Mouse (Mus musculus) midbrain, embryonic 15.5 days (tissue): ENCODE measurements around the gene Hist1h3c. TPM values are rescaled to one million over a fixed set of nuclear protein-coding genes. Genes with fewer than 3 reads are reported as not detected.
"Not testable (repeated sequence)": the region's sequence is repeated elsewhere in the genome, so short reads cannot be mapped to it uniquely, and the experiment has no call there.

ENCODE experiments used
- ATAC-seq: fragments of 200-750 bp; cut with Nextera tagmentation; replicated peaks from 2 replicates; pipeline ENCODE4 v1.8.0; 2017; ENCODE audit warnings: moderate TSS enrichment
- H3K27ac ChIP-seq: fragments of 300-500 bp; sonication (generic); 2 replicates; pipeline ENCODE4 v1.5.1; 2015; ENCODE audit warnings: mild to moderate bottlenecking, inconsistent platforms
- H3K27me3 ChIP-seq: fragments of 300-500 bp; sonication (generic); replicated peaks from 2 replicates; pipeline ENCODE4 v1.6.1; 2015; ENCODE audit warnings: inconsistent platforms
- H3K36me3 ChIP-seq: fragments of 300-500 bp; sonication (generic); replicated peaks from 2 replicates; pipeline ENCODE4 v1.6.1; 2015; ENCODE audit warnings: inconsistent platforms
- H3K4me1 ChIP-seq: fragments of 300-500 bp; sonication (generic); 2 replicates; pipeline ENCODE4 v1.6.1; 2015; ENCODE audit warnings: inconsistent platforms
- H3K4me2 ChIP-seq: fragments of 300-500 bp; sonication (generic); 2 replicates; pipeline ENCODE4 v1.6.1; 2015; ENCODE audit warnings: inconsistent platforms, mild to moderate bottlenecking, moderate library complexity
- H3K4me3 ChIP-seq: fragments of 300-500 bp; sonication (generic); 2 replicates; pipeline ENCODE4 v1.5.1; 2015; ENCODE audit warnings: mild to moderate bottlenecking, inconsistent platforms
- H3K9ac ChIP-seq: fragments of 300-500 bp; sonication (generic); 2 replicates; pipeline ENCODE4 v1.6.1; 2015; ENCODE audit warnings: mild to moderate bottlenecking, inconsistent platforms
- H3K9me3 ChIP-seq: fragments of 300-500 bp; sonication (generic); 2 replicates; pipeline ENCODE4 v1.6.1; 2016; ENCODE audit warnings: inconsistent platforms
- WGBS: fragments of 180-500 bp; shearing (Covaris S2); methylation state at CpG from one replicate; pipeline ENCODE4 v1.1.7; 2015; ENCODE audit warnings: mixed read lengths; 5-methylcytosine and 5-hydroxymethylcytosine counted together
- polyA plus RNA-seq: library from polyadenylated mRNA; unstranded; fragments of >200 nt; fragmentation: Nextera tagmentation; extraction: Ambion mirVana; gene quantifications from 2 replicates; pipeline ENCODE4 v1.2.1, GENCODE M21; 2015

Hist1h3c gene
- polyA plus RNA-seq, 1 experiment from 2014 or later: 1.4 TPM

GRCm38 (mm10) chr13:23763242-23763585 lies 17.8 kb upstream of the Hist1h3c start:
- under 1% methylated on average over 10 of the region's 10 CpGs for WGBS
- Histone ChIP-seq H3K9me3 (no peaks in the 10 kb centered on the region), H3K9ac (peak overlapping the region; percentile 67; the same call in 1 of the 2 replicates), H3K27ac (peak overlapping the region; percentile 87), H3K4me2 (peak overlapping the region; percentile 94), H3K27me3 (no peaks in the 10 kb centered on the region), H3K36me3 (no peaks in the 10 kb centered on the region), H3K4me1 (peaks cover 33% of the 10 kb centered on the region), H3K4me3 (peak overlapping the region; percentile 65)
- ATAC-seq: no peak

GRCm38 (mm10) chr13:23761871-23762821 lies 16.7 kb upstream of the Hist1h3c start, which contains the start of gene Hist1h3a:
Gene Hist1h3a, minus strand, starts transcription at chr13:23762386.
- peak within 1 kb of the TSS; percentile 65 for H3K4me3 ChIP-seq
- not testable (repeated sequence) for H3K27me3 ChIP-seq, H3K36me3 ChIP-seq, H3K9me3 ChIP-seq
- H3K27ac ChIP-seq: peak within 1 kb of the TSS; percentile 87
- under 1% methylated on average over 29 of the region's 52 CpGs for WGBS
- H3K9ac ChIP-seq: peak within 1 kb of the TSS; percentile 29; the same call in 1 of the 2 replicates
- ATAC-seq: peak; percentile 65
- H3K4me2 ChIP-seq: peak within 1 kb of the TSS; percentile 94
- H3K4me1 ChIP-seq: peaks cover 38% of the 10 kb centered on the region

GRCm38 (mm10) chr13:23760972-23761864 lies 15.8 kb upstream of the Hist1h3c start, which contains the start of gene Hist1h4a:
Gene Hist1h4a, minus strand, starts transcription at chr13:23761230.
- peak within 1 kb of the TSS; percentile 94 for H3K4me2 ChIP-seq
- H3K4me1 ChIP-seq: peaks cover 39% of the 10 kb centered on the region
- peak within 1 kb of the TSS; percentile 87 for H3K27ac ChIP-seq
- no peaks in the 10 kb centered on the region for H3K36me3 ChIP-seq
- peak within 1 kb of the TSS; percentile 65 for H3K4me3 ChIP-seq
- ATAC-seq: peak; percentile 81
- peak within 1 kb of the TSS; percentile 44 for H3K9ac ChIP-seq
- under 1% methylated on average over 67 of the region's 72 CpGs for WGBS
- H3K9me3 ChIP-seq: no peaks in the 10 kb centered on the region
- H3K27me3 ChIP-seq: no peaks in the 10 kb centered on the region

GRCm38 (mm10) chr13:23760240-23760971 lies 15.0 kb upstream of the Hist1h3c start:
- peak overlapping the region; percentile 65 for H3K4me3 ChIP-seq
- no peaks in the 10 kb centered on the region for H3K27me3 ChIP-seq
- H3K4me1 ChIP-seq: peaks cover 40% of the 10 kb centered on the region
- H3K9me3 ChIP-seq: no peaks in the 10 kb centered on the region
- H3K27ac ChIP-seq: peak overlapping the region; percentile 87
- peak overlapping the region; percentile 94 for H3K4me2 ChIP-seq
- WGBS: 2% methylated on average over 23 of the region's 27 CpGs
- peak; percentile 51 for ATAC-seq
- H3K9ac ChIP-seq: peak overlapping the region; percentile 44
- H3K36me3 ChIP-seq: no peaks in the 10 kb centered on the region

- no peak overlapping the region for H3K9ac ChIP-seq
- peak overlapping the region; percentile 87; the same call in 1 of the 2 replicates for H3K27ac ChIP-seq
- WGBS: 85% methylated on average over 1 of the region's 1 CpGs
- H3K4me1 ChIP-seq: peaks cover 40% of the 10 kb centered on the region
- H3K4me2 ChIP-seq: peak overlapping the region; percentile 94
- ATAC-seq: no peak
- no peaks in the 10 kb centered on the region for H3K36me3 ChIP-seq
- no peaks in the 10 kb centered on the region for H3K27me3 ChIP-seq
- no peaks in the 10 kb centered on the region for H3K9me3 ChIP-seq
- H3K4me3 ChIP-seq: peak overlapping the region; percentile 65; the same call in 1 of the 2 replicates
Measured at GRCm38 (mm10) chr13:23759916-23760239, 14.5 kb upstream of the Hist1h3c start.

GRCm38 (mm10) chr13:23759251-23759771 lies 13.9 kb upstream of the Hist1h3c start:
- H3K9me3 ChIP-seq: no peaks in the 10 kb centered on the region
- no peaks in the 10 kb centered on the region for H3K27me3 ChIP-seq
- H3K4me1 ChIP-seq: peaks cover 38% of the 10 kb centered on the region
- no peak overlapping the region for H3K9ac ChIP-seq
- no peak for ATAC-seq
- no peak overlapping the region for H3K4me2 ChIP-seq
- no peak overlapping the region for H3K27ac ChIP-seq
- no peak overlapping the region for H3K4me3 ChIP-seq
- 87% methylated on average over 3 of the region's 3 CpGs for WGBS
- no peaks in the 10 kb centered on the region for H3K36me3 ChIP-seq

GRCm38 (mm10) chr13:23757921-23758320 lies 12.5 kb upstream of the Hist1h3c start:
- Histone ChIP-seq H3K36me3 (no peaks in the 10 kb centered on the region), H3K4me3 (no peak overlapping the region), H3K9ac (no peak overlapping the region), H3K4me1 (peaks cover 28% of the 10 kb centered on the region), H3K27ac (no peak overlapping the region), H3K9me3 (no peaks in the 10 kb centered on the region), H3K4me2 (no peak overlapping the region), H3K27me3 (no peaks in the 10 kb centered on the region)
- no peak for ATAC-seq
- 49% methylated on average over 3 of the region's 3 CpGs for WGBS

- Histone ChIP-seq H3K4me1 (peaks cover 25% of the 10 kb centered on the region), H3K27ac (peak overlapping the region; percentile 82), H3K4me2 (peak overlapping the region; percentile 63), H3K36me3 (no peaks in the 10 kb centered on the region), H3K9me3 (no peaks in the 10 kb centered on the region), H3K9ac (peak overlapping the region; percentile 40; the same call in 1 of the 2 replicates), H3K27me3 (no peaks in the 10 kb centered on the region), H3K4me3 (peak overlapping the region; percentile 38)
- under 1% methylated on average over 20 of the region's 23 CpGs for WGBS
- peak; percentile 22 for ATAC-seq
Measured at GRCm38 (mm10) chr13:23757211-23757773, 11.9 kb upstream of the Hist1h3c start.

- Histone ChIP-seq H3K4me1 (peaks cover 24% of the 10 kb centered on the region), H3K9ac (peak within 1 kb of the TSS; percentile 40; the same call in 1 of the 2 replicates), H3K9me3 (no peaks in the 10 kb centered on the region), H3K4me3 (peak within 1 kb of the TSS; percentile 38), H3K4me2 (peak within 1 kb of the TSS; percentile 63), H3K27me3 (no peaks in the 10 kb centered on the region), H3K36me3 (no peaks in the 10 kb centered on the region), H3K27ac (peak within 1 kb of the TSS; percentile 82)
- 0% methylated on average over 18 of the region's 22 CpGs for WGBS
- peak; percentile 78 for ATAC-seq
Measured at GRCm38 (mm10) chr13:23756790-23757189, 11.4 kb upstream of the Hist1h3c start, which contains the start of gene Hist1h4b. Gene Hist1h4b, plus strand, starts transcription at chr13:23757013.

GRCm38 (mm10) chr13:23755000-23755399 lies 9.6 kb upstream of the Hist1h3c start:
- no peak overlapping the region for H3K27ac ChIP-seq
- no peak overlapping the region for H3K4me2 ChIP-seq
- peaks cover 19% of the 10 kb centered on the region for H3K4me1 ChIP-seq
- H3K9ac ChIP-seq: no peak overlapping the region
- H3K4me3 ChIP-seq: no peak overlapping the region
- no peaks in the 10 kb centered on the region for H3K27me3 ChIP-seq
- no peaks in the 10 kb centered on the region for H3K36me3 ChIP-seq
- ATAC-seq: no peak
- H3K9me3 ChIP-seq: no peaks in the 10 kb centered on the region
